ENCODE assay signal across 14 mouse cellular contexts in genomic region chr12:81146417-81147180, GRCm38 (mm10).
DNase-seq lines count a peak whose midpoint lies in the region; ATAC-seq and TF ChIP-seq lines count a peak whose summit lies in the region.
"Had no signal": no experiment of that assay in that cellular context is flagged by ENCODE, and none has a peak within 500 bp of the region (broad histone marks: within the 10 kb centered on the region; RNA-seq: fewer than 3 reads in every experiment).

No protein-coding gene starts in this region.

- peaks cover 4% of the 10 kb centered on the region; the same call in 1 of the 2 replicates for H3K27me3 ChIP-seq in hindbrain, embryonic 11.5 days (ENCODE audit: control insufficient read depth, insufficient read depth, low read length)
- H3K27me3 ChIP-seq in midbrain, embryonic 15.5 days (replicated peaks): no peaks in the 10 kb centered on the region

- H3K4me3 ChIP-seq in hindbrain, embryonic 11.5 days (ENCODE audit: low read depth, low read length): no peak overlapping the region
- H3K4me3 ChIP-seq in midbrain, embryonic 15.5 days: no peak overlapping the region
- H3K4me3 ChIP-seq: erythroblast, embryonic 14.5 days; left cerebral cortex, adult 2 months had no signal

- ATAC-seq in hindbrain, embryonic 11.5 days (ENCODE audit: low FRiP score): peak; percentile 84
- peak; percentile 73 for ATAC-seq in midbrain, embryonic 15.5 days (replicated peaks)

- no peak for TF ChIP-seq POLR2A in brain, embryonic 14.5 days (IDR thresholded peaks at IDR 0.05; ENCODE audit: borderline replicate concordance, extremely low read depth, insufficient read depth, insufficient read length, poor library complexity, severe bottlenecking)

- no peak overlapping the region for H3K4me2 ChIP-seq in hindbrain, embryonic 11.5 days (replicated peaks; ENCODE audit: low read depth, low read length)
- H3K4me2 ChIP-seq in midbrain, embryonic 15.5 days: no peak overlapping the region
- H3K4me2 ChIP-seq: lung, embryonic 14.5 days had no signal

- H3K4me1 ChIP-seq in hindbrain, embryonic 11.5 days (replicated peaks; ENCODE audit: control insufficient read depth, insufficient read depth, low read length): 0 out of 2 replicates have a peak, but pooled peaks cover 2% of the 10 kb centered on the region
- peaks cover 5% of the 10 kb centered on the region for H3K4me1 ChIP-seq in midbrain, embryonic 15.5 days

- H3K36me3 ChIP-seq in hindbrain, embryonic 11.5 days (ENCODE audit: control insufficient read depth, insufficient read depth, low read length): no peaks in the 10 kb centered on the region
- no peaks in the 10 kb centered on the region for H3K36me3 ChIP-seq in midbrain, embryonic 15.5 days (replicated peaks)

- 25% methylated on average over 10 of the region's 10 CpGs for WGBS in hindbrain, embryonic 11.5 days
- 15% methylated on average over 10 of the region's 10 CpGs for WGBS in midbrain, embryonic 15.5 days

- H3K9ac ChIP-seq in hindbrain, embryonic 11.5 days (ENCODE audit: low read depth, low read length): no peak overlapping the region
- H3K9ac ChIP-seq in midbrain, embryonic 15.5 days: no peak overlapping the region
- H3K9ac ChIP-seq: lung, embryonic 14.5 days had no signal

- no peak for TF ChIP-seq CTCF in brain, embryonic 14.5 days (IDR thresholded peaks at IDR 0.05; ENCODE audit: borderline replicate concordance, extremely low read depth, insufficient read depth, insufficient read length)

- peak; percentile 23 to 42 for DNase-seq in left cerebral cortex, postnatal 10 days (ENCODE audit: extremely low spot score in 1 of 2, low spot score in 2 of 2)
- no peak for DNase-seq in left cerebral cortex, adult 8-10 months (ENCODE audit: low spot score in 2 of 2)
- DNase-seq in brain, embryonic 14.5 days (ENCODE audit: low read depth): peak; percentile 71
- peak; percentile 47 for DNase-seq in hindbrain, embryonic 11.5 days (ENCODE audit: low spot score)
- no peak for DNase-seq in thymus, postnatal 14 days
- DNase-seq in retina, embryonic 14.5 days (ENCODE audit: low spot score): no peak
- no peak for DNase-seq in left cerebral cortex, adult 9 months (ENCODE audit: low spot score in 2 of 2)
- DNase-seq: cerebellum, adult 9-11 months; lung, embryonic 14.5 days; spleen, adult 18-20 months had no signal

- no peaks in the 10 kb centered on the region for H3K9me3 ChIP-seq in hindbrain, embryonic 11.5 days (ENCODE audit: control insufficient read depth, low read length)
- no peaks in the 10 kb centered on the region for H3K9me3 ChIP-seq in midbrain, embryonic 15.5 days

- peak overlapping the region; percentile 18; the same call in 1 of the 2 replicates for H3K27ac ChIP-seq in hindbrain, embryonic 11.5 days (ENCODE audit: low read depth, low read length)
- 0 out of 2 replicates have a peak overlapping the region, but pooled peaks have one; percentile 29 for H3K27ac ChIP-seq in midbrain, embryonic 15.5 days
- H3K27ac ChIP-seq: kidney, postnatal 0 days; left cerebral cortex, adult 2 months had no signal

- intact Hi-C loops in left cerebral cortex, postnatal 10 days (cut with DNase I): no loop called here

Comparison
In these comparisons a context has a peak if more than half of its experiments do, and no peak if none do; other contexts are left out.
1. DNase-seq: peak in left cerebral cortex, postnatal 10 days (2 of 2), brain, embryonic 14.5 days (single experiment) and hindbrain, embryonic 11.5 days (single experiment); none in left cerebral cortex, adult 8-10 months (0 of 2), thymus, postnatal 14 days (single experiment), retina, embryonic 14.5 days (single experiment) and left cerebral cortex, adult 9 months (0 of 2).